Mouse (Mus musculus): Measurements from ENCODE around the gene Pecam1. TPM values are rescaled to one million over a fixed set of nuclear protein-coding genes. Genes with fewer than 3 reads are reported as not detected.

Gene Pecam1
- polyA plus RNA-seq (2012; rRNA removed), result 14.7 and 17.4 TPM in 2 replicates

GRCm38 (mm10) chr11:106750121-106750751 is at the start of gene Pecam1:
Gene Pecam1 (minus strand): TSS chr11:106750628.

DNA sequence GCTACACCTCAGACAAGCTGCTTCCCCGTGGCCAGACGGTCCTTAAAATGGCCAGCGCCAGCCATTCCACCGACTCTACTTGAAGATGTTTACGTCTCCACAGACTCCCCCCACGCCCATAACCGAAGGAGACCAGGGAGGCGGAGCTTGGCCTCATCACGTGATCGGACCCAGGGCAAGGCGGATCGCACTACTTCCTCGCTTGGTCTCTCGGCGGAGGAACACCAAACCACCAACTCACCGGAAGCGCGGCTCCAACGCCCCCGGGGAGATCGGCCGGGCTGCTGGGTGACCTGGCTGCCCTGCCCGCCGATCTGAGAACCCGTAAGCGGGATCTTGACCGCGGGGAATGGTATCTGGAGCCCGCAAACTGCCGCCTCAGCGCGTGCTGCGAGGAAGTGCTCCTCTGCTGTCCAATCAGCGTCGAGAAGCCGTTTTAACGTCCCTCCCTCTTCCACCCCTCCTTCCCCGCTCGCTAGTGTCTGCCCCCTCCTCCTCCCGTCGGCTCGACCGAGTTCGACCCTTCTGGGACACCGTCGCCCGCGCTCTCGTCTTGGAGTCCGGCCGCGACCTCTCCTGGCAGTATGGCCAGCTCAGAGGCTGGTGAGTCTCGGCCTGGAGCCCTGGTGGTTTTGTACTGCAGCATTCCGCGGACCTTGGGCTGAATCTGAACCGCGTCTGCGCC is 38.5 kb upstream of the Pecam1 start, which contains the start of the genes Ddx5 and Cep95:
Gene Ddx5, minus strand, starts transcription at position 411 of the 685 bp plus-strand sequence.
Gene Cep95, plus strand, starts transcription at position 478 of the 685 bp plus-strand sequence.

DNA sequence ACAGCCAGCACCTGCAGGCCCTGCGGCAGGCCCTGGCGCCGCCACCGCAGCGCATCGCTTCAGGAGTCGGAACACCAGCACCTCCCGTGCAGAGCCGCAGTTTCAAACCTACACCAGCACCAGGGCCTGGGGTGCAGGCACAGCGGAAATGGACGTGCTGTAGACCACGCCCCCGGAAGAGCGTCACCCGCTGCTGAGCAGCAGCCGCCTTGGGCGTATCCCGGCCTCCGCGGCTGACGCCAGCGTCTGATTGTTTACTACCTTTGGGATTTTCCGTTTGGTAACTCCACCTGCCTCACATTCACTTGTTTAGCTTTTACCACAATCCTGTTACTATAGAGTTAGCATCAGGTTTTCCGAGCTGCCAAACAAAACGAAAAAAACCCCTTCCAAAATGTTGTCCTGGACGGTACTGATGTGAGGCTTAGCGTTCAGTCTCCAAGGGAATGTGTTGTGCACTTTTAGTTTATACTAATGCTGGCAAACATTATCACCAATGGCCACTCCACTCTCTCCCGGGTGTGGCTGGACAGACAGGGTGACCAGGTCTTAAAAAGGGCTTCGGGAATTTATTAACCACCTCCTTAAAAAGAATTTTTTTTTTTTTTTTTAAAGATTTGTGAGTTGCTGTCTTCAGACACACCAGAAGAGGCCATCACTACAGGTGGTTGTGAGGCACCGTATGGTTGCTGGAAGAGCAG is 29.1 kb upstream of the Pecam1 start, which contains the start of gene Polg2:
Gene Polg2, minus strand, starts transcription at position 150 of the 701 bp plus-strand sequence.

GRCm38 (mm10) chr11:106751039-106752018 is 901 bp upstream of the Pecam1 start, which contains the start of gene Milr1:
Gene Milr1 (plus strand): TSS chr11:106751226.

DNA sequence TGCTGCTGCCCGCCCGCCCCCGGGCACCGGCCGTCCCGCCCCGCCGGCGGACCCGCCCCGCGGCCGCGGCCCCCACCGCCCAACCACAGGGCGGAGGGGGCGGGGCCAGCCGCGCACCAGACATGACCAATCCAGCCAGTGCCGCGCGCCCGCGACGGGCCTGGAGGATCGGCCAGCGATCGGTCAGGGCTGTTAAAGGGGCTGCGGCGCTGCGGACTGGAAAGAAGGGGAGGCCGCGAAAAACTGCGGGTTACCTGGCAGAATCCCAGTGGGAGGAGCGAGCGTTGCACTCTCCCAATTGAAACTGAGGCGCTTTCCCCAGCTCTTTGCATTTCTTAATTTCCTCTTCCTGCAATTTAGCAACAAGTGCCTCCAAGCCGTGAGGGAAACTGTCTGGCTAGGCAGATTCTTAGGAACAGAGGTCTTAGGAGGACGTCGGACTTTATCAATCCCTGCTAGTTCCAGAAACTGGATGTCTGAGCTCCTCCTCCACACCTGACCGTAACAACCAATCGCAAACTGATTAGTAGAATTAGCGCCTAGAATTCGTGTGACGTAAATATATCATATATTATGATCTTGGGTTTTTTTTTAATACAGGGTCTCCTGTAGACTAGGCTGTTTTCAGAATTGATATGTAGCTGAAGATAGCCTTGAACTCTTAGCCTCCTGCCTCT is 137.3 kb downstream of the Pecam1 start, which contains the start of gene Tex2:
Gene Tex2, minus strand, starts transcription at position 463 of the 677 bp plus-strand sequence.

Other genes with a start within 250 kb of the Pecam1 start
- gene Tex2, start 137.2 kb downstream of the Pecam1 start, polyA plus RNA-seq (2012; rRNA removed), result 35.7 and 36.3 TPM in 2 replicates
- 0.41 and 0.56 TPM in 2 replicates for gene Milr1, start 598 bp upstream of the Pecam1 start, polyA plus RNA-seq (2012; rRNA removed)
- 10.6 TPM in 2 replicates for gene Polg2, start 28.9 kb upstream of the Pecam1 start, polyA plus RNA-seq (2012; rRNA removed)
- gene Ddx5, start 38.6 kb upstream of the Pecam1 start, polyA plus RNA-seq (2012; rRNA removed), result 481 and 520 TPM in 2 replicates
- 22.0 and 23.0 TPM in 2 replicates for gene Cep95, start 38.6 kb upstream of the Pecam1 start, polyA plus RNA-seq (2012; rRNA removed)
- 19.3 and 21.7 TPM in 2 replicates for gene Smurf2, start 170.1 kb upstream of the Pecam1 start, polyA plus RNA-seq (2012; rRNA removed)
- 92.4 and 102 TPM in 2 replicates for gene Kpna2, start 248.9 kb upstream of the Pecam1 start, polyA plus RNA-seq (2012; rRNA removed)

All from central nervous system, embryonic 18 days (tissue).